Mouse (Mus musculus) lung, postnatal 25 days (tissue): ENCODE data around the gene Olfr199.
"Not testable (repeated sequence)": the region's sequence is repeated elsewhere in the genome, so short reads cannot be mapped to it uniquely, and the experiment has no call there.

Source experiments
- DNase-seq: peaks from one replicate; pipeline ENCODE4 v3.0.0; 2022; ENCODE audit warnings: low spot score

The Olfr199 gene

GRCm38 (mm10) chr16:59219667-59220066 is at the start of gene Olfr199:
Gene Olfr199, minus strand, starts transcription at chr16:59219767.
- DNase-seq: not testable (repeated sequence)

- not testable (repeated sequence) for DNase-seq
Measured at GRCm38 (mm10) chr16:59269097-59269496, 49.5 kb upstream of the Olfr199 start.

GRCm38 (mm10) chr16:59249684-59250083 is 30.1 kb upstream of the Olfr199 start:
- no peak for DNase-seq

- not testable (repeated sequence) for DNase-seq
Measured at GRCm38 (mm10) chr16:59217861-59218260, 1.7 kb downstream of the Olfr199 start.

GRCm38 (mm10) chr16:59203433-59203832 is 16.1 kb downstream of the Olfr199 start, which contains the start of gene Olfr198:
Gene Olfr198, minus strand, starts transcription at chr16:59203533.
- not testable (repeated sequence) for DNase-seq

- no peak for DNase-seq
Measured at GRCm38 (mm10) chr16:59170354-59170753, 49.2 kb downstream of the Olfr199 start, which contains the start of gene Olfr196. Gene Olfr196, minus strand, starts transcription at chr16:59170454.
